Mouse (Mus musculus) kidney, postnatal 25 days (tissue): Measurements from ENCODE around the gene BC067074.
"Not testable (repeated sequence)": the region's sequence is repeated elsewhere in the genome, so short reads cannot be mapped to it uniquely, and the experiment has no call there.

Experiments
- DNase-seq, 2 experiments: peaks; one replicate each; pipeline ENCODE4 v3.0.0; 2021; ENCODE audit warnings: mixed read lengths in 2 of 2

Gene BC067074

GRCm38 (mm10) chr13:113378980-113379410, 86.0 kb downstream of the BC067074 start:
- DNase-seq = no peak

DNA sequence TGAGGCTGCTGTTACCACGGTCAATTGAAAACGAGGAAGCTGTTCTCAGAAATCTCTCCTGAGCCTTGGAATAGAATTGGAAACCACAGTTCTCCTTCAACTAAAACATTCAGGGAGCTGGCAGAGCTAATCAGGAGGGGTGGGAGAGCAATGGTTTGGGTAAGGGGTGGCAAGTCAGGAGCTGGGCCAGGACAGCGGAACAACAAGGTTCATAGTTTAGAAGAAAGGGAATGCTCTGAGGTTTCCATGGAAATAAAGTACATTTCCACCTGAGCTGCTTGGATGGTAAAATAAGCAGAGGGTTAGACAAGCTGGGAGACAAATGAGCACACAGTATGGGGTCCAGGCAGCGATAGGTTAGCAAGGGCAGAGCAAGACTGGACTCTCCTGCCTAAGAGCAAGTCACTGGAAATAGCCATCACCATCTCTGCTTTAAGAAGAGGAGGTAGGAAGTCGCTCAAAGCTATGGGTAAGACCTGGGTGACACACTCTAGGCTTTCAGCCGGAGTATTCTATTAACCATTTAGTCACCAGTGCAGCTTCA, 86.9 kb downstream of the BC067074 start:
- no peak for DNase-seq

- no peak for DNase-seq
These were observed 88.8 kb downstream of the BC067074 start for GRCm38 (mm10) chr13:113381710-113382109.

- DNase-seq = no peak
These were observed 89.2 kb downstream of the BC067074 start for GRCm38 (mm10) chr13:113382201-113382600.

- DNase-seq = not testable (repeated sequence)
These were observed 89.8 kb downstream of the BC067074 start for GRCm38 (mm10) chr13:113382770-113383169.

GRCm38 (mm10) chr13:113393386-113393785, 100.4 kb downstream of the BC067074 start:
- no peak for DNase-seq

GRCm38 (mm10) chr13:113394591-113394990, 101.6 kb downstream of the BC067074 start:
- DNase-seq = no peak

DNA sequence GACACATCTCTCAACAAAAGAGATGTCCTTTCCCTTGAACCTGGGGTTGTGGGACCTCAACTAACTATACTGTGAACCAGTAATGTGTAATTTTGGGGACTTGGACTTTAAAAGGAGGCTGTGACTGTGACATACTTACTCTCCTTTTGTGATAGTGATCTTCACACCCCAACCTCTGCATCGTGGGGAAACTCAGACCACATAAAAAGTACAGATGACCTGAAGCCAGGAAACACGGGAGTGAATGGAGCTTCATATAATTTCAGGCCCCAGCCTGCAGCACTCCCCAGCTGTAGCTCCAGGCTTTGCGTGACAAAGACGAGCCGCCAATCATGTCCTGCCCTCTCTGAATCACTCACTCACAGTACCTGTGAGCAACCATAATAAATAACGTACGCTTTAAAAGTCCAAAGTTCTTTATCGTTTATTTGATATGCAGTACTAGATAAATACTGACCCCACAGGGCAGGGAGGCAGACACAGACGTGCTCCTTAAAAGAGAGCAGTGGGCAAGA, 104.1 kb downstream of the BC067074 start:
- DNase-seq = no peak

GRCm38 (mm10) chr13:113401373-113402010, 108.5 kb downstream of the BC067074 start:
- DNase-seq = no peak

GRCm38 (mm10) chr13:113403706-113404105, 110.7 kb downstream of the BC067074 start:
- DNase-seq = no peak

DNA sequence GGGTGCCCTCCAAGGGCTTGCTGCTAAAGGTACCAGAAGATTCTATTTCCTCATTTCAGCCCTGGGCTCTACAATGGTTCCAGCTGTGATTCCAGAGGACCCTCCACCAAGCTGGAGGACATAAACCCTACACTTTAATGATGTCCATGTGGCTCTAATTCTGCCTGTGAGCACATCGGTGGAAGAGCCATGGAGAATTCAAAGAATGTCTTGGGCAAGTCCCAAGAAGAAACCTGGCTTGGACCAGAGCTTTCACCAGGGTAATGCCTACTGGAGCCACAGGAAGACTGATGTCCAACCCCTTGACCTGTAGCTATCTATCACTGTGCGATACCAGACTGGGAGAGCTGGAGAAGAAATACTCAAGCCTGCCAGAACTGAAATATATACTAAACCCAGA, 111.2 kb downstream of the BC067074 start:
- DNase-seq = no peak

GRCm38 (mm10) chr13:113409941-113410340, 117.0 kb downstream of the BC067074 start:
- peak in 1 of 2 experiments; percentile 41 for DNase-seq

GRCm38 (mm10) chr13:113415527-113415926, 122.6 kb downstream of the BC067074 start:
- no peak for DNase-seq

GRCm38 (mm10) chr13:113416986-113417385, 124.0 kb downstream of the BC067074 start:
- DNase-seq = no peak

- peak; percentile 49 to 70 for DNase-seq
These were observed 125.0 kb downstream of the BC067074 start for GRCm38 (mm10) chr13:113417757-113418483.

DNA sequence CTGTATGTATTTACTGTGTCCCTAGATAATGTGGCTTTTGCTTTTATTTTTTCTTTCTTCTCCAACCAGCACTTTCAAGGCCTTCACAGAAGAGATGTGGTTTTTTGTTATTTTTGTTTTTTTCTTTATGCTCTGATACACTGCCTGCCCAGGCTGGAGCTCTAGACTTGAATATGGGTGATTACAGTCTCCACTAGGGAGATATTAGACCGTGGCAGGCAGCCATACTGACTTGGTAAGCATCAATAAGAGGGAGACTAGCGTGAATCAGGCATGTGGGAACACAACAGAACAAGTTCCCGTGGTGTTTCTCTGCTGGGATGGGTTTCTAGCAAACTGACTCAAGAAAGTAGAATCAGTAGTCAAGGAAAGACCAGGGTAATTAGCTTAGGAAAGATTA, 125.7 kb downstream of the BC067074 start:
- no peak for DNase-seq

DNA sequence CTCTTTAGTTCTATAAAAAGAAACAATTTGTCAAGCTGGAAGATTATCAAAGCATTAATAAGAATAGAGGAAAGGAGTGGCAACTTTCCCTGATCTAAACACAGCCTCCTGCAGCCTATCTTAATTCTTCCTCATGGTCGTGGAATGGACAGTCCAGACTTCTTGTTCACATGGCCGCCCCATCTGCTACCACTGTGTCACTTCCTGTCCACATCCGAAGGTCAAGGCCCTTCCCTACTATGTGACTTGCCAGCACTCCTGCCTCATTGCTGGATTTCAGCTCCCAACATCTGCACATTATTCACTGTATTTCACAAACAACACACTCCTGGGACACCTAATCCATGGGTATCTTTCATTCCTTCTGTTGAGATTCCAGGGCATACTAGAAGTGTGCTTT, 128.5 kb downstream of the BC067074 start:
- no peak for DNase-seq

DNA sequence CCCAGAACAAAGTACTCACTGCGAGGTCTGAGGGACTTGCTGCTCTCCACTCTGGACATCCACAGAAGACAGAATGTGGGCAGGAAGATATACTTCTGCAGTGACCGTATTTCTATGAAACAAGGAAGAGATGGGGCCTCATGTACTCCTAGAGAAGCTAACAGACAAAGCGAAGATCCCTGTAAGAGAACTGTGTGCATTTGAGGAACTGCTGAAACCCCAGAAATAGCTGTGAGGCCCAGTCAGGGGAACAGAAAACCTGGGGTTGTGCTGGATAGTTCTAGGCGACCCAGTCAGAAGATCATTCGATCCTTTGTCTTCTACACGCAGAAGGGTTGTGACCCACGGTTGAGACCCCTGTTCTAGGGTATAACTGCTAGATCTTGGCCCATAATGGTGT, 130.9 kb downstream of the BC067074 start:
- DNase-seq = no peak

DNA sequence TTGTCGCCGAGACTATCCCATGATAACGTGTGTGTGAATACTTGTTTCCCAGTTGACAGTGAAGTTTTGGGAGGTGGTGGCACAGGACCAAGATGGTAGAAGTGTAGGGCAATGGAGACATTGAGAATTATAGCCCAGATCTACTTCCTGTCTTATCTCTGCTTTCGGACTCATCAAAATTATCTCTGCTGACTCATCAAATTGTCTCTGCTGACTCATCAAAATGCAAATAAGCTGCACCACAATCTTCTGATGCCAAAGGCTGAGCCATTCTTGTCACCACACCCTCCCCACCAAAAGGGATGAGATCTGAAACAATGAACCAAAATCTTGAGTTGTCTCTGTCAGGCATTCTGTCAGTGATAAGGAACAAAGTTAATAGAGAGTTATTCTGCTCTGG, 132.9 kb downstream of the BC067074 start:
- no peak for DNase-seq
